Mouse (Mus musculus) naive thymus-derived CD4-positive, alpha-beta T cell, adult 2 months (primary cell): Measurements from ENCODE around the gene Necap1.
A peak's percentile ranks its signal among the peaks of the same experiment; 100 is the strongest.

Experiments
- DNase-seq: peaks from one replicate; pipeline ENCODE4 v3.0.0-alpha.2; 2011; ENCODE audit warnings: low read depth

The Necap1 gene

DNA sequence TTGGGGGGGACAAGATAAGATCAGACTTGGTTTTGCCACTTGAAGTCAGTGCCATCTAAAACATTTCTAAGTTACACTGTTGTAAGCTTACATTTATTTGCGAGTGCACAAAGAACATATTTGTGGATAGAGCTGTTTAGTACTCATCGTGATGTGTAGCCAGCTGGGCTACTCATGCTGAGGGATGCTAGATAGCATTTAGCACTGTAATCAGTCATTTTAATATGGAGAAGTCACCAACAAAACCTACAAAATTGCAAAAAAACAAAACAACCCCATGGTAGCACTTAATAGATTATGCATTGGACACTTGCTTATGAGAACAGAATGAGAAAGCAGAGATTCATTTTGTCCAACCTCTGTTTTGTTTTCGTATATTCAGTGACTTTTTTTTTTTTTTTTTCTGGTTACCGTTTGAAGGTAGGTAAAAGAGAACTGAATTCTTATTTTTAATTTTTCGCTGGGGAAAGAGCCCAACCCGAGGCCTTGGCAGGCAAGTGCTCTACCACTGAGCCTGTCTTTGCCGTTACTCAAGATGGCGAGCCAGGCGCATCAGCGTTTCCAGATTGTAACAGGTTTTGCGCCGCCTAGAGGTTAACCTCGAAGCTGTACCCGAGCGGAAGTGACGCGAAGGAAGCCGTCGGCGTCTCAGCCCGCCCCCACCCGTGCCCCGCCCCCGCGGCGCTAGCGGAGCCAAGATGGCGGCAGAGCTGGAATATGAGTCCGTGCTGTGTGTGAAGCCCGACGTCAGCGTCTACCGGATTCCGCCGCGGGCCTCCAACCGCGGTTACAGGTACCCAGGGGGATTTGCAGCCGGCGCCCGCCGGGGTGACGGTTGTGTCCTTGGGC lies at the start of gene Necap1:
Necap1 (plus strand) TSS at position 604 of the 849 bp plus-strand sequence.
- peak; percentile 98 for DNase-seq

DNA sequence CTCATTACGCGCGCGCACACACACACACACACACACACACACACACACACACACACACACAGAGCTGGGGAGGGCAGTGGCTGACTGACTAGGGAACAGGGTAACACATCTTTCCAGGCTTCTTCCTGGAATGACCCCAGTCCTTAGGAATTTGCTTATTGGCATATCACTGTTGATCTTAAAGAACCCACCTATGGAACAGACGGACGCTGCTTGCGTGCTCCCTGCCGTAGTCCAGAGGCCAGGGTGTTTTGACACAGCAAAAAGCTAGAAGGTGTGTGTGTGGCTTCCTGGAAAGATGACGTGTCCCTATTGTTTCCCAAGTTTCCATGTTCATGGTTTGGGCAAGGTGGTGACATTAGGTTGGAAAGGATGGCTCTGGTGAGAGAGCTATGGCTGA lies 49.1 kb upstream of the Necap1 start:
- DNase-seq: no peak

DNA sequence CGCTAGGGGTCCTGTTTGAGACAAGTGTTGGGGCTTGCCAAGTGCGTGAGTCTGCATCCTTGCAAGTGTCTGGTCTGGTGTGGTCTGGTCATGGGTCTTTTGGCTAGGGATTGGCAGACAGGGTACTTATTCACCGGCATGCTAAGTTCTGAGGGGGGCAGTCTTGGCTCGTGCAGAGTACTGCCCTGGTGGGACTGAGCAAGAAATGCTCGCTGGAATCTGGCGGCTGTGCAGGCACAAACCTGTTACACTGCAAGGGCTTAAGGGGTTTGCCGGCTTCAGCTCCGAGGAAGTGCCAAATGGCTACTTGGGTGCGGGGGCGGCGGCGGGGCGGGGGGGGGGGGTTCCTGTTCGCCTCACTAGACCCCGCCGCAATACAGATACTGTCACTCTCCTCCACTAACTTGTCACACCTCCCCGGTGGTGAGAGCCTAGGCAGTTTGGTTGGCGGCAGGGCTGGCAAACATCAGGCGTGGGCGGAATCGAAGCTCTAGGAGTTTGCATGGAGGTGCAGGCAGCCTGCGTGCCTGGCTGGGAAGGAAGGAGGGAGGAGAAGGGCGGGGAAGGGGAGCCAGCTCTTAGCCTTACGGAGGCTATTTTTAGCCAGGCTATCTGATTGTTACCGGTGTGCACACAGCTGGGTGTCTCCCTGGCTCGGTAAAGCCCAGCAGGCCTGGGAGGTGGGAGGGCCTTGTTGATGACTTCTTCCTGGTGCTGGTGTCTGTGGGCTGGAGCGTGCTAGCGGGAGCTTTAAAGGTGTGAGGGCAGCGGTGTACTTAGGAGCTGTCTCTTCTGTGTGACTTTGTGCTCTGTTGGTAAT lies 48.1 kb upstream of the Necap1 start:
- peak; percentile 74 for DNase-seq

DNA sequence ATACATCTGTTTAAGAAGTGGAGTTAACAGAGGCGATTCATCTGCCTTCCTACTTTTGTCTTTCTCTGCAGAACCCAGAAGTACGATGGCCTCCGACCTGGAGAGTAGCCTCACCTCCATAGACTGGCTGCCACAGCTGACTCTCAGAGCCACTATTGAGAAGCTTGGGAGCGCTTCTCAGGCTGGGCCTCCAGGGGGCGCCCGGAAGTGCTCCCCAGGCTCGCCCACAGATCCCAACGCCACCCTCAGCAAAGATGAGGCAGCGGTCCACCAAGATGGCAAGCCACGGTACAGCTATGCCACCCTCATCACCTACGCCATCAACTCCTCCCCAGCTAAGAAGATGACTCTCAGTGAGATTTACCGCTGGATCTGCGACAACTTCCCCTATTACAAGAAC lies 46.2 kb upstream of the Necap1 start:
- peak; percentile 62 for DNase-seq

DNA sequence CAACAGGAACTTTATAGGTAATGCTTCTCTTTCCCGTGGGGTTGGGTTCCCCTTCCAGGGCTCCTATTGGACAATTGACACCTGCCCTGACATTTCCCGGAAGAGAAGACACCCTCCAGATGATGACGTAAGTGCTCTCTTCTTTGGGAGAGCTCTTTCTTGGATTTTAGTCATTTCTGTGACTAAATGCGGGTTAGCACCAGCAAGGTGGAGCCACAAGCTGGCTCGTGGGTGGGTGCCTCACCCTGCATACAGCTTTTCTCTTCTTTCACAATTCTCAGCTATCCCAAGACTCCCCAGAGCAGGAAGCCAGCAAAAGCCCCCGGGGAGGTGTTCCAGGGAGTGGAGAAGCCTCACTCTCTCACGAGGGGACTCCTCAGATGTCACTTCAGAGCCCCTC lies 41.4 kb upstream of the Necap1 start:
- DNase-seq: no peak

DNA sequence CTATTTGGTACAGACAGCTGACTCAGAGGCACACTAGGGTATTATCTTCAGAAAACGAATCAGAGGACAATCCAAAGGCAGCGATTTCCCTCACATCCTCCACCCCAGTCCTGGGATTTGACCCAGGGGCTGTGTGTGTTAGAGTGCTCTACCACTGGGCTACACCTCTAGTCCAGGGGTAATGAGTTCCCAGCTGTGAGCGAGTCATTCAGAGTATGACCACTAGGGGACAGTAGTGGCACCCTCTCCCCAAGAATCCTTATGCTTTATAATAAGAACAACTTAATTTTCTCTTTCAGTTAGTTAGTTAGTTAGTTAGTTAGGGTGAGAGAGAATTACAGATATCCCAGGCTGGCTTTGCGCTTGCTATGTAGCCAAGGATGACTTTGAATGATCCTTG lies 39.9 kb upstream of the Necap1 start:
- DNase-seq: peak; percentile 81

DNA sequence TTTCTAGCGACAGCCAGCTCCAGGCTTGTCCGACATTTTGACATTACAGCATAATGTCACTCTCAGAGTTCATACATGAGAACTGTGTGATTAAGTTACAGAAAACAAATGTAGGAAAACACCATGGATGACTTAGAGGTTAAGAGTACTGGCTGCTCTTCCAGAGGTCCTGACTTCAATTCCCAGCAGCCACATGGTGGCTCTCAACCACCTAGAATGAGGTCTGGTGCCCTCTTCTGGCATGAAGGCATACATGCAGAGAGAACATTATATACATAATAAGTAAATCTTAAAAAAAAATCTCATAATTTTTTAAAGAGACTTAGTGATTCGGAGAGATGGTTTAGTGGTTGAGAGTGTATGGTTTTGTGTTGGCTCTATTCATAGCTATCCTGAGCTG lies 37.3 kb upstream of the Necap1 start:
- no peak for DNase-seq

DNA sequence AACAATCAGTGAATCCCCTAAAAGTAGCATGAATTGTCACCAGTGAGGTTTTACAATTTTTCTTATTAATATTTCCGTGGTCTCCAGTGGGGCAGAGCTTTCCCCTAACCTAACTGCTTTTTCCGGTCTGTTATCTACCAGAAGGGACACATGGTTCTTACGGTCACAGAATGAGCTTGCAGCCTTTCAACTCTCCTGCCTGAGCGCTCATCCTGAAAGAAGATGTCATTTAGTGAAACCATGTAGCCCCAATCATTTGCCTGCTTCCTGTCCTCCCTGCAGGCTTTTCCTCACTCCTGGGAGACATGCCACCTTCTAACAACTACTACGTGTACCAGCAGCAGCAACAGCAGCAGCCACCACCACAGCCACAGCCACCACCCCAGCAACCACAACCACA lies 36.7 kb upstream of the Necap1 start:
- no peak for DNase-seq

DNA sequence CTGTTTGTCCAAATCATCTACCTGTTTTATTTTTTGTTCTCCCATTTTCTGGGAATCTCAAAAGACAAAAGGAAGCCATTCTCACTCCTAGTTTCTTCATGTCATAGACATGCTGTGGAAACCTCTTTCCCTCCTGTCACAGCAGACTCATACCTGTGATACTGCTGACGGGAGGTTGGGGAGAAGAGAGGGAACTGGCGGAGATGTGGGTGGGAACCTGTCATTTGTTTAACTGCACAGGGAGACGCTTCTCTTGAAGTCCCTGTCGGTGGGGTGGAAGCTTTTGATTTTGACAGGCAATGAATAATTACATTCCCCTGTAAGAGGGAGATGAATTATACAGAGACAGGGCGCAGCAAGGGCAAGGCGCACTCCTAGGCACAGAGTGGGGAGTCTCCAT lies 30.5 kb upstream of the Necap1 start:
- DNase-seq: no peak

DNA sequence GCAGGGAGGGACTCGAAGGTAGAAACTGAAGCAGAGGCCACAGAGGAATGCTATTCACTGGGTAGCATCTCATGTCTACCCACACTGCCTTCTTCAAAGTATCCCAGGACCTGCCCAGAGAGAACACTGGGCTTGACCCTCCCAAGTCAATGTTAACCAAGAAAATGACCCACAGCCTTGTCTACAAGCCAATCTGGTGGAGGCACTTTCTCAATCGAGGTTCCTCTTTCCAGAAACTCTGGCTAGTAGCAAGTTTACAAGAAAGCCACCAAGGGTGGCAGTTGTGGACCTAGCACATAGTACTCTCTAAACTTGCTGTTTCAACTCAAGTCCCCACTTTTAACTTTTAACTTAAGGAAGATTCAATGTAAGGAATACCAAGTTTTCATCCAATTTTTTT lies 21.6 kb upstream of the Necap1 start:
- DNase-seq: no peak

DNA sequence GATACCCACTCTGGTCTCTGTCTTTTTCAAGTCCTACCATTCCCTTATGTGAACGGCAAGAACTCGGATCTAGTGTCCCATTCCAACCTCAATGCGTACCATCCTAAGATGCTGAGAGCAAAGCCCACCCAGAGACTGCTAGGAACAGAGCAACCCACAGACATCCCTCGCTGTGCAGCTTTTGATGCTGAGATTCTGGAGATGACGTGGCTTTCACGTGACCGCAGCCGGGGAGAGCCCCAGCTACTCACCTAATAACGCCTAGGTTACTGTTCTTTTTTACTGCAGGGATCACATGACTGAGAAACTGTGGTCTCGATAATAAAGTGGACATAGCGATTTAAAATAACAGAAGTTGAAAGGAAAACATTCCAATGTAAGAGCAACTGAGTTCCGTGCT lies 19.7 kb upstream of the Necap1 start:
- no peak for DNase-seq

DNA sequence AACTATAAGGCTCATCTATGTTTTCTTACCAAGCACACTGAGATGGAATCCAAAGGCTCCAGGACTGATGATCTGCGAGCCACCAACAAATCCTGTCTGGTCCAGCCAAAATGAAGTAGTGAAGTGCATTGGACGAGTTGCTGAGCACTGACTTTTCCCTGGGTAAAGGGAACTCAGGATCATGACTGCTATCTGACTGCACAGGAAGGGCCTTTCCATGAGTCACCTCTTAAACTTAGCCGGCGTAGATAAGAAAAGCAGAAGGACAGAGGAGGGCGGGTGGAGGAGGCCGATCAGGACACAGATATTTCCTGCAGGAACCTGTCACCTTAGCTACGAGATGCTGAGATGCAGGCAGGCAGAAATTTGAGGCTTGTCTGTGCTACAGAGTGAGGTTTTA lies 18.3 kb upstream of the Necap1 start, which contains the start of gene C3ar1:
C3ar1 (minus strand) TSS at position 207 of the 400 bp plus-strand sequence.
- DNase-seq: no peak

DNA sequence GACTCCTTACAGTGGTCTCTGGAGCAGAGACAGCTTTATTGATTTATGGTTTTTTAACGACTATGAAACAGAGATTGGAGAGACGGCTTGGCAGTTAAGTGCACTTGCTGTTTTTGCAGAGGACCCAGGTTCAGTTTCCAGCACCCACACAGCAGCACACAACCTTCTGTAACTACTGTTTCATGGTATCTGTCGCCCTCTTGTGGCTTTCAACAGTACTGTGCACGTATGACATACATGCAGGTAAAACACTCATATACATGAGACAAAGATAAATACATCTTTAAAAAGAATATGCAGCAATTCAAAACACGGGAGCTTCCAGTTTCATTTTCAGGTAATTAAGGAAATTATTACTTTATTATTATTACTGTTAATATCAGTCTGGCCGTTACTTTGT lies 11.8 kb upstream of the Necap1 start:
- DNase-seq: no peak

DNA sequence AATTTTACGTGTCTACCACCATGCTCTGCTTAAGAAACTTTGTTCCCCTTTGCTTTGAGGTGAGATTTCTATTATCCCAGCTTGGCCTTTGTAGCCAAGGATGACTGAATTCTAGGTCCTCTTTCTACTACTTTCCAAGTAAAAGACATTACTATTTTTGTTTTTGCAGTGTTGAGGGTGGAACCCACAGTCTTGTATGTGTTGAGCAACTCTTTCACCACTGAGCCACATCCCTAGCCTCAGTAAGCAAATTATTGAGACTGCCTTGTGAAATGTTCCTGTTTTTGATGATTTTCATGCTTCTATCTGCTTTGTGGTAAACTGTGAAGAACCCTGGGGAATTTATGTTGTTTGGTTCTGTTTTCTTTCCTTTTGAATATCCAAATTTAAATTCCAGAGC lies 11.4 kb upstream of the Necap1 start:
- DNase-seq: no peak

DNA sequence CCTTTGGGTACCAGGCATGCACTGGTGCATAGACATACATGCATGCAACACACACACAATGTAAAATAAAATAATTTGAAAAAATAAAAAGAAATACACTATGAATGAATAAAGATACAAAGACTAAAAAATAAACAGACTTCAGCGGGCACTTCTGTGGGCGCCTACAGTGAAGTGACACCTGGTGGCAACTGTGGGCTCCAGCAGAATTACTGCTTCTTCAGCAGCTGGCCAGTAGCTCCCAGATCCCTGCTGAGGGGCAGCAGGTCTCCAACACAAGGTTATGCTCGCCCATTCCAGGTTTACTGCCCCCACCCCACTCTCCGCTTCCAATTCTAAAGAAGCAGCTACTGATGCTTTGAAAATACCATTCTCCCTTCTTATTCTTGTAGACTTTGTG lies 6.4 kb upstream of the Necap1 start:
- DNase-seq: peak; percentile 44

DNA sequence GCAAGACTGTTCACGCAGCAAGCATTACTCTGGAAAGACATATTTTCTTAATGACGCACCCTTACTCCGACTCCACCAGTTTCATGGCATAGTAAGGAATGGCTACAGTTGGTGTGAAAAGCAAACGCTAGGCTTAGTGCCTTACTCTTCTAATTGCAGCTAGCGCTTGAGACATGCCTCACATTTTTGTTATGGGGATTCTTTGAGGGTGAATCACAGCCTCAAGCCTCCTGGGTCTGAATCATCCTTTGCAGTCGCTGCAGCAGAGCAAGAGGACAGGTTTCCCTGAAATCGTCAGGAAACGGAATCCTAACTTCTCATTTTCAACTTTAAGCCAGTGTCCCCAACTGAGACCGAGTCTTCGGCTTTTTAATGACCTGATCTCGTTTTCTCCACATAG lies 4.4 kb upstream of the Necap1 start:
- no peak for DNase-seq

DNA sequence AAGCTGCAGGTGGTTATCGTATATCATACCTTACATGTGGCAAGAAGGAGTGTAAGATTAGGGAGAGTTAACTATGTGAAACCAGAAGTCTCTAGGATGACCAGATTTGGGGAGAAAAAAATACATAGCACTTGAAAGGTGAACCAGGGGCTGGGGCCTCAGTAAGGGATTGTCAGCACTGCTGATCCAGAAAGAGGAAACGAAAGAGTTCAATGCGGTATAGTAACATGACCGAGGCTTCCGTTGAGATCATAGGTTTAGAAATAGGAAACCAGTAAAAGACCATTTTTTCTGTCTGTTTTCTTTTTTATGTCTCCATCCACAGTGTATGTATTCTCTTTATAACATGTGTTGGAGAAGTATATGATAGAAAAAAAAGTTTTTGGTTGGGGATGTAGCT lies 1.5 kb upstream of the Necap1 start:
- peak; percentile 73 for DNase-seq

DNA sequence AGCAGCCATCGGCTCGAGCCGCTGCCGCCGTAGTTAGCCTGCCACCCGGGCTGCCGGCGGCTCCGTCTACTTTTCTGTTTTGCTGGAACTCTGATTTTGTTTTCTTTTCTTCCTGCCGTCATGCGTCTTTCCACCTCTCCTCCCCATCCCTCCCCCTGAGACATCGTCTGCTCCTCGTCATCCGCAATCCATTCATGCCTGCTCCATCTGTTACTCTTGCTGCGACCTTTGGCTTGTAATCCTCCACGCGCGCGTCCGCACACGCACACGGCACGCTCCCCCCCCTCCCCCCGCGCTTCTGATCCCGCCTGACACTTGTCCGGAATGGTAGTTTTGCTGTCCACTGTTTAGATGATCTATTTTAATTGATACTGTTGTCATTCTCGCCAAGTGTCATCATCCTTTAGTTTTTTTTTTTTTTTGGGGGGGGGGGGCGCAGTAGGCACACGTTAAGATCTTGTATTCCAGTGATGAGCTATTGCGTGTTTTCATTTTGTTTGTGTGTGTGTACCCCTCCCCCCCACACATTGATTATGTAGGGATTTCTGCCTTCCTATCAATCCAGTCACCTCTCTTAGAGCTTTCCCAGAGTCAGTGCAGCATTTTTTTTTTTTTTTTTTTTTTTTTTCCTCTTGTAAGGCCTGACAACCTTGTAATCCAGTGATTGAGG lies 581 bp downstream of the Necap1 start:
- DNase-seq: no peak

DNA sequence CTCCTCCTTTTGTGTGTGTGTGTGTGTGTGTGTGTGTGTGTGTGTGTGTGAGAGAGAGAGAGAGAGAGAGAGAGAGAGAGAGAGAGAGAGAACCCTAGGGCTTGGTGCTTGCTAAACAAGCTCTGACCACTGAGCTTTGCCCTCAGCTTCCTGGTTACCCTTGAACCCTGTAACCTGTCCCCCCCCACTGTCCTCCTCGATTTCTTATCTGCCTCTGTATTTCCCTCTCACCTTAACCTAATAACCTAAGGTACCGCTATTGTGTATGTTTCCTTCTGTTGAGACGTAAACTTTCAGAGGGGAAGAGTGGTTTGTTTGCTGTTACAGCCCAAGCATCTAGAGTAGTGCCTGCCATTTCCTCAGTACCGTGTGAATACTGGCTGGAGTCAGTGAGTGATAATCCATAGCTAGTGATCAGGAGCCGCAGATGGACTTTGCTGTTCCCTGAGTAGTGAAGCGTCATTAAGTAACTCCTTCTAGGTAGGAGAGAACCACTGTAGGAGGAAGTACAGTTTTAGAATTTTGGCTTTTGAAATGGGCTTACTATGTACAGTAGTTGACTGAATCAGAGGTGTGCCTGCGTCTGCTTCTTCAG lies 5.0 kb downstream of the Necap1 start:
- DNase-seq: no peak

DNA sequence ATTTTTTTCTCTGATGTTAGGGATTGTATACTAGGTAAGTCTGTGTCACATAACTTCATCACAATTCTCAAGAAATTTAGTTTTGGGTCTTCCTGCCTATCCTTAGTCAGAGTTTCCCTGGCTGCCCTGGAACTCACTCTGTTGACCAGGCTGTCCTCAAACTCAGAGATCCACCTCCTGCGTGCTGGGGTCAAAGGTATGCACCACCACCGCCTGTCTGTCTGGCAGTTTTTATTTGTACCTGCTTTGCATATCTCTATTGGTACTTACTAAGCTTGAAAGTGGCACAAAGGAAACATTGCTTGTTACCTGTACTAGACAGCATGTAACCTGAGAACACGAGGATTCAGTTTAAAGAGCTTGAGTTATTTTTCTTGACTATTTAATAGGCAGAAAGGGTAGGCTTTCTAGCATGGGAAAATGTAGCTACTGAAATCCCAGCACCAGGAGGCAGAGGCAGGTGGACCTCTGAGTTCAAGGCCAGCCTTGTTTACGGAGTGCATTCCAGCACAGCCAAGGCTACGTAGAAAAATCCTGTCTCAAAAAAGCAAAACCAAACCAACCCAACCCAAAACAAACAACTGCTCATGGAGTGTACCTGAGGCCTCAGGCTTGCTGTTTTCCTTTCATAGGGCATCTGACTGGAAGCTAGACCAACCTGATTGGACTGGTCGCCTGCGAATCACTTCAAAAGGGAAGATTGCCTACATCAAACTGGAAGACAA lies 5.7 kb downstream of the Necap1 start:
- DNase-seq: no peak

DNA sequence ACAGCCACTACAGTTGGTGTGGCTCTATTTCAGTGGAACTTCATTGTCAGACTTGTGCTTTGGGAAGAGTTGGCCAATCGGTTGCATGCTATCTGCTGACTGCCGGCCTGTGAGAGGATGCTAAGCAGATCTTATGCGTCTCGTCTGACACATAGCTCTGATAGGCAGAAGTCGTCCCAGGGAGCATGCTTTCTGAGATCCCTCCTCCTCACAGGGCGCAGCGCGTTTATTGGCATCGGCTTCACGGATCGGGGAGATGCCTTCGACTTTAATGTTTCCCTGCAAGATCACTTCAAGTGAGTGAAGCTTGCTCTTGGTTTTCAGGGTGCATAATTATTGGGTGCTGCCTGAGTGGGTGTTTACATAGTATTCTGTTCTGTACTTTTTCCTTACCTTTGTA lies 7.0 kb downstream of the Necap1 start:
- no peak for DNase-seq

DNA sequence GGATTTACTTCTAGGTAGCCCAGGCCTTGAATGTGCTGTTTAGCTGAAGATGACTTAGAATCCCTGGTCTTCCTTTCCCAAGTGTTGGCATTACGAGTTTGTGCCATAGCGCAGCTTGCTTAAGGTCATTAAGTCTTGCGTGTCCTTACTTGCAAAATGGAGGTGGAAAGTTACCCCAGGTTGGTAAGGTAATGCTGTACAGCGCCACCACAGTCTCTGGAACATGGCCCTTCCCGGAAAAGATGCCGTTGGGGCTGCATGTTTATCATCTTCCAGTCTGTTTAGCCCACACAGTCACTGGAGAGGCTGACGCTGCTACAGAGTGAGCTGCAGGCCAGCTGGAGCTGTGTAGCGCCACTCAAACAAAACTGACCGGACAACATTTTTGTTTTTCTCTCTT lies 9.3 kb downstream of the Necap1 start:
- no peak for DNase-seq
